Comparison of ENCODE assay signal across 25 mouse cellular contexts in genomic region chr19:10580102-10580501, GRCm38 (mm10).
"Had no signal": no experiment of that assay in that cellular context is flagged by ENCODE, and none has a peak within 500 bp of the region (broad histone marks: within the 10 kb centered on the region; RNA-seq: fewer than 3 reads in every experiment).

No protein-coding gene starts in this region.

- ATAC-seq: hindbrain, embryonic 16.5 days; inflammation-experienced regulatory T-cells, adult 6 months; intestine, embryonic 15.5 days; intestine, postnatal 0 days; liver, embryonic 12.5 days had no signal

- H3K4me2 ChIP-seq: heart, embryonic 11.5 days; heart, embryonic 13.5 days; heart, embryonic 15.5 days; hindbrain, embryonic 14.5 days; intestine, embryonic 15.5 days; limb, embryonic 12.5 days; liver, embryonic 12.5 days had no signal

- H3K27me3 ChIP-seq: heart, embryonic 13.5 days; heart, embryonic 15.5 days; intestine, embryonic 15.5 days; limb, embryonic 12.5 days; liver, embryonic 12.5 days had no signal

- H3K4me3 ChIP-seq: heart, adult 2 months; heart, embryonic 13.5 days; heart, embryonic 15.5 days; intestine, embryonic 15.5 days; layer of hippocampus, adult 2 months; left cerebral cortex, adult 2 months; limb, embryonic 10.5 days; limb, embryonic 12.5 days; liver, embryonic 12.5 days had no signal

- H3K9me3 ChIP-seq: heart, embryonic 13.5 days; heart, embryonic 15.5 days; intestine, embryonic 15.5 days; limb, embryonic 10.5 days; limb, embryonic 12.5 days; liver, embryonic 12.5 days had no signal

- H3K9ac ChIP-seq: heart, embryonic 13.5 days; heart, embryonic 15.5 days; hindbrain, embryonic 14.5 days; intestine, embryonic 15.5 days; limb, embryonic 12.5 days; liver, embryonic 12.5 days had no signal

- H3K27ac ChIP-seq: heart, adult 2 months; heart, embryonic 13.5 days; heart, embryonic 15.5 days; hindbrain, embryonic 14.5 days; intestine, embryonic 15.5 days; layer of hippocampus, adult 2 months; left cerebral cortex, adult 2 months; limb, embryonic 10.5 days; limb, embryonic 12.5 days; liver, embryonic 12.5 days had no signal

- DNase-seq: gastrocnemius, postnatal 14 days; gastrocnemius, postnatal 36 days; heart, adult 11 months; heart, adult 2 months; heart, postnatal 14 days; heart, postnatal 36 days; kidney, adult 18-20 months; kidney, adult 8-10 months; kidney, postnatal 10 days; kidney, postnatal 25 days; kidney, postnatal 4 days; liver had no signal
